Mouse (Mus musculus): ENCODE results near the gene Steap4.
"Not testable (repeated sequence)": the region's sequence is repeated elsewhere in the genome, so short reads cannot be mapped to it uniquely, and the experiment has no call there.

- not testable (repeated sequence) for TF ChIP-seq POLR2A, CTCF (IDR thresholded peaks at IDR 0.05; ENCODE audit: insufficient read depth, low read depth, low read length)
Observed at GRCm38 (mm10) chr5:7933495-7933894, 26.8 kb upstream of the Steap4 start.

Data from olfactory bulb, adult 2 months (tissue).